Mouse (Mus musculus) fat pad, adult 2 months (tissue): ENCODE measurements at regions not wholly inside any gene's neighbourhood (a gene's known extent, or its start where the extent isn't known, plus 50 kb on each side); places are given as distances from the start of the nearest gene placed in this dataset.

Experiments
- DNase-seq: peaks from one replicate; pipeline ENCODE4 v3.0.0-alpha.2; 2011; ENCODE audit warnings: low read depth, low spot score; ENCODE audit errors: extremely low read depth

GRCm38 (mm10) chr5:46488140-46488942, 630.9 kb upstream of the Lcorl start:
- no peak for DNase-seq

DNA sequence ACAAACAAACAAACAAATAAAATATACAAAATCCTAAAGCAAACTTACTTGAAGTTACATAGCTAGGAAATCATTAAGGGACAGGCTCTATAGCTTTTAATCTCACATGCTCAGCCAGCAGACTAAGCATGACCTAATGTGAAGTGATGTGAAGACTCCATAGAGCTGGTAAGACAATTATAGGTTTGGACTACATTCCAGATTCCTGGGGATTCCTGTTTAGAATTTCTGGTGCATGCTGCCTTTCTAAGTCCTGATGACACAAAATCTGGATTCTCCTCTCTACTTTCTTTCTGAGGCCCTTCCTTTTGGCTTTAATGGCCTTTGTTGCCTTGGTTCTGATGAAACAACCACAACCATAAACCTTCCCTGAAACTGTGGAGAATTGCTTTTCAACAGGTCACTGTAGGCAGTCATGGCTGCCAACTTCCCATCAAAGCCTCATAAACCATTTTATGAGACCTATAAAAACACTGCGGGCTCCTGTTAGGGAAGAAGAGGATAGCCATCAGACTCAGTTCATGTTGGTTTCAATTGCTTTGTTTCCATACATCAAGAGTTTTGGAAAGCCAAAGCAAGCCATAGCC, 629.4 kb upstream of the Lcorl start:
- no peak for DNase-seq

- no peak for DNase-seq
Measured at GRCm38 (mm10) chr5:46456356-46456755, 598.9 kb upstream of the Lcorl start.

DNA sequence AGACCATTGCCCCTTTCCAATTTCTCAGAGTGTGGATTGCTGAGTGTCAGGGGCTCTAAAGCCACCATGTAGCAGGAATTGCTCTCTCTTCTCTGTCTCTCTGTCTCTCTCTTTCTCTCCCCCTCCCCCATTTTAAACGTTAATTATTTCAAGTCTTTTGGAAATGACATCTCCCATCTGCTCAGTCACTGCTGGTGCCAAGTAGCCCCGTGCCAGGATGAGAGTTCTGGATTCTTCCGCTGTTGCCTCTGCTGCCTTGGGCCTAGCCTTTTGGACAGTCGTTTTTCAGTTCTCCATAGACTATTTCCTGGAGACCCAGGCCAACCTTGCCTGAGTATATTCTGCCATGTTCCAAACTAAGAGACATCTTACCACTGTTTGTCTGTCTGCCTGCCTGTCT, 590.9 kb upstream of the Lcorl start:
- DNase-seq, result no peak

DNA sequence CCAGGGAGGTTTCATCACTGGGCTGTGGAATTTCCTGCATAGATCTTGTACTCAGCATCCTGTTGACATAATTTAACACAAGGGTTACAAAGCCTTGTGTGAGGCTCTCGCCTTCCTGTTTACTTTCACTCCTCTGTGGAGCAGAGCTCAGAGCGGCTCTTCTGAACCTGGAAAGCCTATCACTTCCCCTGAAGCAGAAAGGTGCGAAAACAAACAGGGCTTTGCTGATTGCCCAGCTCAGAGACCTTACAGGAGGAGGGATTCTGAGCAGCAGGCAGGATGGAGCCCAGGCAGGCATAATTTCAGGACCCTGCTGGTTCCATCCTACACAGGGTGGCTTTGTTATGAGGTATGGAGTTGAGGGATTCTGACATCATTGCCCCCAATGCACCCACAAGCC, 588.4 kb upstream of the Lcorl start:
- DNase-seq, result no peak

DNA sequence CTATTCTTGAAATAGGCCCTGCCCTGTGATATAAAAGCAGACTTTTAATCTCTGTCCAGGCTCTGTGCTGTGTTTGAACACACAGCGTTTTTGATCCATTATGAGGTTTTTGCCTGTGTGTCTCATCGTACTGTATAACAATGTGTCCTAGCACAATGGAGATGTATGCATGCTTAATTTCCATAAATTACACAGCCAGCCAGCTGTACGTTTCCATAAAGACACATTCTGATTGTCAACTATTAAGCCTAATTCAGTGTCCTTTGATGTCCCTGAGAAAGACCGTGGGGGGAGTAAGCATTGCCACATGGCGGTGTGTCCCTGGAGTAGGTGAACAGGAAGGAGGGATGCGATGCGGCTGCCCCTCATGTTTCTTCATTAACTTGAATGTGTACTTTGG, 587.7 kb upstream of the Lcorl start:
- DNase-seq, result no peak

GRCm38 (mm10) chr5:46443805-46444340, 586.5 kb upstream of the Lcorl start:
- no peak for DNase-seq

GRCm38 (mm10) chr5:46442600-46443248, 585.3 kb upstream of the Lcorl start:
- DNase-seq, result no peak

GRCm38 (mm10) chr5:46441716-46442115, 584.3 kb upstream of the Lcorl start:
- peak; percentile 16 for DNase-seq

DNA sequence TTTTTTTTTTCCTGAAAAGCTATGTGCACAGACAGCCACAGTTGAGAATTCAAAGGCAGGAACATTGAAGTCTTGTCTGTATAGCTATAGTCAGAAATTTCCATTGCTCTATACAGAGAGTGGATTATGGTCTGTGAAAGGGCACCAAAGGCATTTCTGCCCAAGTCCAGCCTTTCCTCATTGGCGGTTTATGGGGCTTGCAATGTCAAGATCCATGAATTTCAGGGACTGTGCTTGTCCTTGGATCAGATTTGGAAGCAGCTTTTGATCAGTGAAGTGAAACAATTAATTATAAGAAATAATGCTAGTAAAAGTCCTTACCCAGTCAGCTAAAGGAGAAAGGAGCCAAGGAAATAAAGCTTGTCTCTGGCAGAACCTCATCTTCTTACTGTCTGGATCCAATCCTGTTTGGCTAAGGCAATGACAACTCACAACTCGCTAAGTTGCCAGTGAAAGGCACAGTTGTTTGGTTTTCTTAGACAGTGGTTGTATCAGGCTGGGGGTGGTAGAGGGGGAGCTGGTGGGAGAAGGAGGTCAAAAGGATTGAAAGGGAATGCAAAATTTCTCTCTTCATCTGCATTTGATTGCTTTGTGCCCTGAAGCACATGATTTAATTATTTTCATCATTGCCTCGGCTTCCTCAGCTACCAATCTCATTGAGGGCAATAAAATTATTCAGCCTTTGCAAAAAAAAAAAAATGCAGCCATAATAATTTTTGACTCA, 574.4 kb upstream of the Lcorl start:
- DNase-seq, result no peak

GRCm38 (mm10) chr5:46422738-46423137, 565.3 kb upstream of the Lcorl start:
- no peak for DNase-seq

DNA sequence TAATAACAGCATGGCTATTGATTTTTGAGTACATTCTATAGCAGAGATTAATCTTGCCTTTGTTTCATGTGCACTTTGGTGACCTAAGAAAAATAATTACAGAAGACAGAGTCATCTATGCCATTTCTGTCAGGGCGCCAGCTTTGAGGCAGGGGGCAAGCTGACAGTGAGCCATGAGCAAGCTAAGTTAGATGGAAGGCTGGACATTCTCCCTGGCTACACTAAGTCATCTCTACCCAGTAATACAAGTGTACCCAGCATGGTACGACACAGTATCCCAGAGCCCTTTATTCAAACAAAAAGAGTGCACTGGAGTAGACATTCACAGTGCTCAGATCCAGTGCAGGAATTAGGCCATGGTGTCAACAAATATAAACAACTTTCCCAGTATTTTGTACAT, 549.6 kb upstream of the Lcorl start:
- no peak for DNase-seq

- no peak for DNase-seq
Measured at GRCm38 (mm10) chr5:46406404-46406803, 549.0 kb upstream of the Lcorl start.

- DNase-seq, result no peak
Measured at GRCm38 (mm10) chr5:46386591-46386990, 529.2 kb upstream of the Lcorl start.

DNA sequence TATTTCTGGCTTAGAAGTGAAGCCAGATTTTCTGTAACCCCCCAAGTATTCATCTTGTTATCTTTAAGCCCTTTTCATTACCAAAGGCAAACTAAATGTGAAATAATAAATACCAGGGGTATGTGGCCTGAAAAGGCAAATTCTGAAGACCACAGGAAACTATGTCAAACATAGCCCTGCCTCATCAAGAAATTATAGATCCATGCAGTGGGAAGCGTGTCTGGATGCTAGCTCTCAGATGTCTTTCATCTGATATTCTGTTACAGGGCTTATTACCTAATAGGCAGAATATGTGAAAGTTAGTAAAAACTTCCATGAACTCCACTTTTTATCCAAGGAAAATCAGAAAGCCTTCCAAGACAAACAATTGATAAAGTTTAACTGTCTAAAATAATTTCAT, 509.9 kb upstream of the Lcorl start:
- no peak for DNase-seq

DNA sequence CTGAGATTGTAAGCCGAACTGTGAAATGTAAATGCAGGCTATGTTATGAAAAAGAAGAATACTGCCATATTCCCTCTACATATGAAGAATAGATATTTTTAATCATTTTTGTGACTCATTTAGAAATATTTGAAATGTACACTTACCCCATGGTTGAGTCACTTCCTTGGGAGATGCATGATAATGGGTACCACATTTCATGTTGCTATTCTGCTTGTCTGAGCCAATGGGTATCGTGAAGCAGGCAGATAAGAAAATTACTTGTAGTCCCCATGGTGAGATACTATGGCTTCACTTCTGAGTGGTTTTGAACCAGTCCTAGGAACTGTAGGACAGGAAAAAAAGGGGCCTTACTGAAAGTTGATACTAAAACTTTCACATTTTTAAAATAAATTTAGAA, 506.2 kb upstream of the Lcorl start:
- DNase-seq, result no peak

GRCm38 (mm10) chr5:46361637-46362036, 504.2 kb upstream of the Lcorl start:
- DNase-seq, result no peak

DNA sequence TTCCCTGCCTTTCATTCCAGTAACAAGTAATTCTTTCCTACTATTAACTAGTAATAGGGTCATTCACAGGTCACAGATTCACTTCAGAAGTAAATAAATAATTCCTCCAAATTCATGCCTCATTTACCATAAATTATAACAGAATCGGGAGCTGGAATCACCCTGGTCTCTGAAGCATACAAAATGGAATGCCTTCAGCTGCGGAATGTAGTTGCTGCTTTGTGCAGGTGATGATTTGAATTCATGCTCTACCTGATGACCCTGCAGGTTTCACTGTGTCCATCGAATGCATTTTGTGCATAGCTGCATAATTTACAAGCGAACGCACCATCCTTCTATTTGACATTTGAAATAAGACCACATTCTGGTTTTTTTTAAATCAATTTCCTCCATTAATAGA, 491.0 kb upstream of the Lcorl start:
- no peak for DNase-seq

- no peak for DNase-seq
Measured at GRCm38 (mm10) chr5:46347368-46348083, 490.1 kb upstream of the Lcorl start.

GRCm38 (mm10) chr5:46338461-46338860, 481.0 kb upstream of the Lcorl start:
- DNase-seq, result no peak

DNA sequence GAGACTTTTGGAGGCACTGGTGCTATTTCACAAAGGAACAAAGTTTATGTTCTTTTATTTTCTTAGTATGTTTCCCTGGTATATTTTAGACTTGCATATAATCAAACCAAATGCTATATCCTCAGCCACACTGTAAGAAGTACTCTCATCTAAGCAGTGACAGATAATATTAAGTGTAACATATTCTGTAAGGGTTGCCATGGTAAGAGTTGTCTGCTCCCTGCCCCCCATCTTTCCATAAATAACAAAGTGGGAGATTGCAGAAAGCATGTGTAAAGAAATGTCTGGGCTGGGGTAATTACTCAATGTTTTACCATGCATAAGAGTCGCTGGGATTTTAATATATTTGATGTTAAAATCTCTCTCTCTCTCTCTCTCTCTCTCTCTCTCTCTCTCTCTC, 473.5 kb upstream of the Lcorl start:
- no peak for DNase-seq
